Mouse (Mus musculus) cortical plate, adult 2 months (tissue): ENCODE data around the gene Nusap1.

Source experiments
- CTCF ChIP-seq: fragments of 200-500 bp; IDR thresholded peaks from 2 replicates; pipeline ENCODE4 v1.5.1; 2011; ENCODE audit warnings: mild to moderate bottlenecking, control low read depth, low read length; ENCODE audit not compliant: insufficient read depth; ENCODE audit errors: extremely low read depth
- POLR2A ChIP-seq: fragments of 200-500 bp; IDR thresholded peaks from 2 replicates; pipeline ENCODE4 v1.6.1; 2011; ENCODE audit warnings: mild to moderate bottlenecking, low read length, control low read depth; ENCODE audit not compliant: insufficient read depth; ENCODE audit errors: extremely low read depth

- TF ChIP-seq CTCF (no peak), POLR2A (no peak)
These were observed 81.9 kb downstream of the Nusap1 start for GRCm38 (mm10) chr2:119699962-119700361.
